Mouse (Mus musculus) T-helper 17 cell (primary cell): ENCODE measurements around the gene Mb21d2.

Experiments
- in situ Hi-C, 2 experiments: fragments of 300-600 bp; cut with MboI, MseI; formaldehyde crosslinking; loops; 1 replicate in 1 of 2; 2 replicates in 1 of 2; pipeline ENCODE4 v1.15.1; 2025; ENCODE audit warnings: high pct_unique_total_duplicates in 2 of 2

Gene Mb21d2

GRCm38 (mm10) chr16:28866584-28867295, 62.7 kb downstream of the Mb21d2 start:
- in situ Hi-C loops, result loop anchor here in 1 of 2 experiments (10.0 kb wide), 1 partner anchor 492 kb away; no protein-coding TSS in a partner anchor

GRCm38 (mm10) chr16:28863616-28864015, 65.9 kb downstream of the Mb21d2 start:
- in situ Hi-C loops, result loop anchor here in 1 of 2 experiments (10.0 kb wide), 1 partner anchor 489 kb away; no protein-coding TSS in a partner anchor

DNA sequence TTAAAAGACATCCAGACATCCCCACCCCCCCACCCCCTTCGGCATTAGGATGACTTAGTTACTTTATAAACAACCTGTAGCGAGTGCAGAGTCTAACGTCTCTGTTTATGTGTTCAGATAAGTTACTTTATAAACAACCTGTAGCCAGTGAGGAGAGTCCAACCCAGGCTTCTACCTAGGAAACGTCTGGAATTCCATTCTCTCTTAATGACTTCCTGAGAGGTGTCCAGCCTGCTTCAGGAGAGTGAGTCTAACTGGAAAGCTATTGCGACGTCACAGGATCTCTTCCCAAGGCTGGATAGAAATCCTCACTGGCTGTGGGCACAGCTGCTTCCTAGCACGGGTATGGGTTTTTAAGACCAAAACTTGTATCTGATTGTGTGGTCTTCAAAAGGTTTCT, 67.4 kb downstream of the Mb21d2 start:
- in situ Hi-C loops, result loop anchor here in 1 of 2 experiments (10.0 kb wide), 1 partner anchor 487 kb away; no protein-coding TSS in a partner anchor

- in situ Hi-C loops, result loop anchor here in 1 of 2 experiments (10.0 kb wide), 2 partner anchors 485 to 555 kb away; no protein-coding TSS in a partner anchor
Observed at GRCm38 (mm10) chr16:28859678-28860077, 69.8 kb downstream of the Mb21d2 start.

DNA sequence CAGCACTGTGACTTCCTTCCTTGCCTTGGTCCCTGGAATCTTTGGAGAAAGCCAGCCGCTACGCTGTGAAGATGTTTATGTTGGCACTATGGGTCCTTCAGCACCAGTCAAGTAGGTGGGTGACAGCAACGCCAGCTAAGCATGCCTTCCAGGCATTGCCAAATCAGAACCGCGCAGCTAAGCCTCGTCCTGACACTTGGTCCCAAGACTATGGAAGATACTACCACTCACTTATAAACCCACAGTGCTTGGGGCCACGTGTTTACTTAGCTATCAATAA, 70.5 kb downstream of the Mb21d2 start:
- in situ Hi-C loops, result loop anchor here in 1 of 2 experiments (10.0 kb wide), 1 partner anchor 554 kb away; no protein-coding TSS in a partner anchor

DNA sequence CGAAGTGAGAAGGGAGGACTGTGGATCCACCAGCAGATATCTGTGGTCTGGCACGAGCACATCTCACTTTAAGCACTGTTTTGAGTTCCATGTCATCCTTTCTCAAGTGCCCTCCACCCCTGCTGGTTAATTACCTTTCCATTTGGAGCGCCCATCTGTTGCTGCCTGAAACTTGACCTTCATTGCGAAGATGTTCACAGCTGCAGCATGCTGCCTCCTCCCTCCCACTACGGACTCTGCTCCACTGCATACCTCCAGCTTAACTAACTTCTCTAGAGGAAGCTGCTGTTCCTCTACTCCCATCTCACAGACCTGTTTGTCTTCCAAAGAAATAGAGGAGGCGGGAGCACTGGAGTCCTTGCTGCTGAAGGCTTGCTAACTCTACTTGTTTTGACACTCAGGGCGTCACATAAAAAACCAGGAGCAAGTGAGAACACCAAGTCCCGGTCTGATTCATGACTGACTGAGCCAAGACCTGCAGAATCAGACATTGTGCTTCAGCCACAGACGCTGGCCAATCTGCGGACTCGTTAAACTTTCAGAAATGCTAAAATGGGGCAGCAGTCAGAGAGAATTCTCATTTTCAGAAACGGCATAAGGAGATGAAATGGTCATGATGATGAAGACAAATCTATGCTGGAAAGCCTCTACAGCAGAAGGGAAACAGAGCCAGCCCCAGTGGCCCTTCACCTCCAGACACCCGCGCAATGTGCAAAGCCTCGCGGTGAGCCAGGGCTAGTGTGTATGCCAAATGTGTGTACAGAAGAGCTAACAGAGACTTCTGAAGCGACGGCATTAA, 71.1 kb downstream of the Mb21d2 start:
- in situ Hi-C loops, result loop anchor here in 1 of 2 experiments (10.0 kb wide), 1 partner anchor 554 kb away; no protein-coding TSS in a partner anchor

- in situ Hi-C loops, result loop anchor here in 1 of 2 experiments (10.0 kb wide), 1 partner anchor 547 kb away; no protein-coding TSS in a partner anchor
Observed at GRCm38 (mm10) chr16:28851409-28851821, 78.1 kb downstream of the Mb21d2 start.

DNA sequence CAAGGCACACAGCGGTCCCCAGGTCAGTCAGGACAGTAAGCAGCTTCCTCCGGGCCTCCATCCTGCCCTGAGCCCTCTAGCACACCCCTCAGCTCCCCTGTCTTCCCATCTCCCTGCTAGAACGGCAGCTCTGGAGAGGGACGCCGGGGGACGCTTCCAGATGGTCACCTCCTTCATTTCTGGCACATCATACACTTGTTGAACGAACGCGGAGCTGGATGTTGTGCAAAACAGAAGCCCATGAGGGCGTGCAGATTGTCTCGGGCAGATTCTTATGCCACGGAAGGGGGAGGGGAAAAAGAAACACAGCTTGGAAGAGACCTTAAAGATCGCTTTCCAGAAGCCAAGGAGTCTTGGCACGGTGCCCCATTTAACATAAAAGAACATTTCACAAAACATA, 78.6 kb downstream of the Mb21d2 start:
- in situ Hi-C loops, result loop anchor here in 1 of 2 experiments (10.0 kb wide), 1 partner anchor 546 kb away; no protein-coding TSS in a partner anchor

DNA sequence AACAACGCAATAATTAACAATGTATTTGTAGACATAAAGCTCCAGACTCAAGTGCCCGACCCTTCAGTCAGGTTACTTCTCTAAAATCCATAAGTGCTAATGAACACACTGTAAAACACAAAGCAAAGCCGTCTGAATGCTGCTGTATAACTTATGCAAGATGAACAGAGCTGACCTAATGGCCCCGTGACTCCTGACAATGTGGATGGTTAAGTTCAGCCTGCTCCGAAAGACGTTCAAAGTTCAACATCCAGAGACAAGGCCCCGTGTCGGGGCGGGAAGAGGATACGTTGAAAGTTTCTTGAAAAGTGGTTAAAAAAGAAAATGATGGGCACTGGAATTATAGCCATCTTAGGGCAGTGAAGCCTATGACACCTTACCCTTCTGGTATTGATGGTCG, 83.3 kb downstream of the Mb21d2 start:
- in situ Hi-C loops, result loop anchor here (25.0 kb wide), 2 partner anchors 1266 to 1416 kb away; partner anchors contain the start of gene Cpn2 (in 1 of the 2)

- in situ Hi-C loops, result loop anchor here (25.0 kb wide), 2 partner anchors 1267 to 1417 kb away; partner anchors contain the start of gene Cpn2 (in 1 of the 2)
Observed at GRCm38 (mm10) chr16:28845336-28845735, 84.1 kb downstream of the Mb21d2 start.

DNA sequence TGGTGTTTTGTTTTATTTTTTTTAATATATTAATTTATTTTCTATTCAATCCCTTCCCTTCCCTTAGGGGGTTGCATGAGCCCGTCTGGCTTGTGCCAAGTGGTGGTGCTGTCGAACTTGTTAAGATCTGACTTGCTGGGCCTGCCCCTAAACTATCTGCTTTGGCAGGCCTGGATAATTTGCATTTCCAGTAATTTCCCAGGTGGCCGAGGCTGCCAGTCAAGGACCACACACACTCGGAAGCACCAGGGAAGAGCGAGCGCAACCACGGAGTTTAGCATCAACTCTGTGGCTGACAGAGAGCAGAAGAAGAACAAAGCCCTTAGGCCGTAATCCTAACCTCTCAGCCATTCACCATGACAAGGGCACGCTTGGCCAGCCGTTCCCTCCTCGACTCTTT, 88.4 kb downstream of the Mb21d2 start:
- in situ Hi-C loops, result loop anchor here (25.0 kb wide), 2 partner anchors 1271 to 1421 kb away; partner anchors contain the start of gene Cpn2 (in 1 of the 2)

- in situ Hi-C loops, result loop anchor here (25.0 kb wide), 2 partner anchors 1272 to 1422 kb away; partner anchors contain the start of gene Cpn2 (in 1 of the 2)
Observed at GRCm38 (mm10) chr16:28840075-28840974, 89.1 kb downstream of the Mb21d2 start.

GRCm38 (mm10) chr16:28839575-28839974, 89.9 kb downstream of the Mb21d2 start:
- in situ Hi-C loops, result loop anchor here (5.0 to 25.0 kb wide), 3 partner anchors 718 to 1423 kb away; partner anchors contain the start of gene Cpn2 (in 1 of the 2)

- in situ Hi-C loops, result loop anchor here (5.0 to 25.0 kb wide), 3 partner anchors 719 to 1424 kb away; partner anchors contain the start of gene Cpn2 (in 1 of the 2)
Observed at GRCm38 (mm10) chr16:28838016-28838415, 91.5 kb downstream of the Mb21d2 start.

- in situ Hi-C loops, result loop anchor here (25.0 kb wide), 2 partner anchors 1280 to 1430 kb away; partner anchors contain the start of gene Cpn2 (in 1 of the 2)
Observed at GRCm38 (mm10) chr16:28832085-28832635, 97.3 kb downstream of the Mb21d2 start.

GRCm38 (mm10) chr16:28829263-28829955, 100.1 kb downstream of the Mb21d2 start:
- in situ Hi-C loops, result loop anchor here (10.0 to 25.0 kb wide), 3 partner anchors 975 to 1433 kb away; partner anchors contain the start of gene Cpn2 (in 1 of the 2)

DNA sequence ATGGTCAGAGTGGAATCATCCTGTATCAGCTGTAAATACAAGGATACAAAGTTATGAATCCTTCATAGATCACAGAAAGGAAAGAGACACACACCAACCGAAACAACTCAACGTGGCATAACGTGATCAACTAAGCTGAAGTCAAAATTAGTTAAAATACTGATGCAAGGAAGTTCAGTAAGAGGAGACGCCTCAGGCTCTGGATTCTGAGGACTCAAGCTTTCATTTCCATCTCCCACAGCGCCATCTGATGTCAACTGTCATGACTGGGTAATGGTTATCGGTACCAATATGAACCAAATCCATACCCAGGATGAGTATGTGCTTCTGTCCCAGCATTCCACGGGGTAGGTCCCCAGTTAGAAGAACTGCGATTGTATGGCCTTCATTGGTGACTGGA, 104.7 kb downstream of the Mb21d2 start:
- in situ Hi-C loops, result loop anchor here (10.0 to 25.0 kb wide), 3 partner anchors 980 to 1438 kb away; partner anchors contain the start of gene Cpn2 (in 1 of the 2)

DNA sequence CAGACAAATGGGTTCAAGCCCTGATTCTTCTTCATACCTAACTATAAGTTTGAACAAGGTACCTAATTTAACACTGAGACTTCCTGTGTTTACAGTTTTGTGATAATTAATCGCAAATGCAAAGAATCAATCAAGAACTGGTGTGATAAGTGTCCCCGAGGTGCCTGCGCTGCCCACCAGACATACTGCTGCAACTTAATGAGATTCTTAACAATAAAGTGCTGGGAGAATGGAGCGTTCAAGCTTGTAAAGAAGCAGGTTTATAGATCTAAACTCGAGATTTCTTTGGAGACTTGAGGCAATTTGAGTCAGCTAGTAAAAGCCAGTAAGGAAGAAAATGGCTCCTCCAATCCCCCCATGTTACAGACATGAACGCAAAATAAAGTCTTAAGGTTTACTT, 107.7 kb downstream of the Mb21d2 start:
- in situ Hi-C loops, result loop anchor here in 1 of 2 experiments (10.0 kb wide), 1 partner anchor 983 kb away; no protein-coding TSS in a partner anchor

DNA sequence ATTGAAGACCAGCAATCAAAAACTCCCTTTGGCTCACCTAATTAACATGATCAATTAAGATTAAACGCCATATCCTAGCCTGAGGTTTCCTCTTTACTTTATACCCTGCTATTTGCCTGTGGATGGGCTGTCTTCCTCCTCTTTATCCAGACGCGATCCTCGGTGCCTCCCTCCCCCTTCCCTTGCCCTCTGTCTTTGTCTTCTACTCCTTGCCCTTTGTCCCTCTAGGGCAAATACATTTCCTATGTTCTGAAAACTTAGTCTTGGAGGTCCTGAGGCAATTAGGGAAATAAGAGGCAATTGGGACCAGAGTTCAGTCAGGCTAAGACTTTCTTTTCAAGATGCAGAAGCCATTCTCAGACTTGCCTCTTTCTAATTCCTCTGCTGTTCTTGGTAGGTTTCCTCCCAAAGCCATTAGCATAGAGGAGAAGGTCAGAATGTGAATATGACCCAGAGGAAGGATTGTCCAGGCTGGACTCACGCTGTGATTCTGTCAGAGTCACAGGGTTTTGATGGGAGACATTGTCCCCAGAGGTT, 110.7 kb downstream of the Mb21d2 start:
- in situ Hi-C loops, result no loop called here
